Mouse (Mus musculus) erythroblast, embryonic 14.5 days (primary cell): ENCODE results near the gene Wnt10b. TPM values are rescaled to one million over a fixed set of nuclear protein-coding genes. Genes with fewer than 3 reads are reported as not detected.

ENCODE experiments used
- H3K27me3 ChIP-seq: 2 replicates; pipeline ENCODE4 v1.6.1; 2012; ENCODE audit warnings: inconsistent platforms; ENCODE audit not compliant: control insufficient read depth
- H3K36me3 ChIP-seq: 2 replicates; pipeline ENCODE4 v1.6.1; 2012; ENCODE audit warnings: mild to moderate bottlenecking, inconsistent platforms; ENCODE audit not compliant: control insufficient read depth
- H3K4me1 ChIP-seq: 2 replicates; pipeline ENCODE4 v1.6.1; 2012; ENCODE audit warnings: inconsistent platforms; ENCODE audit not compliant: control insufficient read depth
- H3K4me3 ChIP-seq: replicated peaks from 2 replicates; pipeline ENCODE3; 2012; ENCODE audit warnings: moderate library complexity, mild to moderate bottlenecking, inconsistent platforms
- H3K9me3 ChIP-seq: 2 replicates; pipeline ENCODE4 v1.6.1; 2012; ENCODE audit warnings: low read length, inconsistent platforms, mixed read lengths; ENCODE audit not compliant: control insufficient read depth
- GATA1 ChIP-seq: IDR thresholded peaks from 2 replicates; pipeline ENCODE4 v1.6.1; 2012; ENCODE audit warnings: low read length, inconsistent platforms, mixed read lengths
- TAL1 ChIP-seq: IDR thresholded peaks from 3 replicates; pipeline ENCODE4 v1.6.1; 2012; ENCODE audit warnings: low read length, inconsistent platforms, mixed read lengths
- polyA plus RNA-seq: library from polyadenylated mRNA; stranded (reverse); fragments of >175 nt; gene quantifications from 2 replicates; pipeline ENCODE4 v1.2.3, GENCODE M21; 2012

Gene Wnt10b
- polyA plus RNA-seq, 1 experiment: not detected

DNA sequence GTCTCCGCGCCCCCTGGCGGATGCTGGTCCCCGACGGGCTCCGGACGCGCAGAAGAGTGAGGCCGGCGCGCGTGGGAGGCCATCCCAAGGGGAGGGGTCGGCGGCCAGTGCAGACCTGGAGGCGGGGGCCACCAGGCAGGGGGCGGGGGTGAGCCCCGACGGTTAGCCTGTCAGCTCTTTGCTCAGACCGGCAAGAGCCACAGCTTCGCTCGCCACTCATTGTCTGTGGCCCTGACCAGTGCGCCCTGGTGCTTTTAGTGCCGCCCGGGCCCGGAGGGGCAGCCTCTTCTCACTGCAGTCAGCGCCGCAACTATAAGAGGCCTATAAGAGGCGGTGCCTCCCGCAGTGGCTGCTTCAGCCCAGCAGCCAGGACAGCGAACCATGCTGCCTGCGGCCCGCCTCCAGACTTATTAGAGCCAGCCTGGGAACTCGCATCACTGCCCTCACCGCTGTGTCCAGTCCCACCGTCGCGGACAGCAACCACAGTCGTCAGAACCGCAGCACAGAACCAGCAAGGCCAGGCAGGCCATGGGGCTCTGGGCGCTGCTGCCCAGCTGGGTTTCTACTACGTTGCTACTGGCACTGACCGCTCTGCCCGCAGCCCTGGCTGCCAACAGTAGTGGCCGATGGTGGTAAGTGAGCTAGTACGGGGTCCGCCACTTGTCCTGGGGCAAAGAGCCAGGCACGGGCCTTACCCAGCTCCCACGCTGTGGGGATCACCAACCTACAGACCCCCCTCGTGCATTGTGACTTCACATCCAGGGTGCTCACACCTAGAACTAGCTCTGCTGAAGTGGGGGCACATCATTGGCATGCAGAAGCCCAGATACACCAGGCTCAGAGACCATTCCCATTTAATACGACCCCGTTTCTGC is 11.9 kb upstream of the Wnt10b start, which contains the start of gene Wnt1:
Gene Wnt1, plus strand, starts transcription at position 197 of the 875 bp plus-strand sequence.
- Histone ChIP-seq H3K36me3 (no peaks in the 10 kb centered on the region), H3K9me3 (peaks cover 20% of the 10 kb centered on the region; the same call in 1 of the 2 replicates), H3K27me3 (peaks cover 88% of the 10 kb centered on the region), H3K4me3 (no peak within 1 kb of the TSS), H3K4me1 (peaks cover 3% of the 10 kb centered on the region; the same call in 1 of the 2 replicates)
- TF ChIP-seq TAL1 (no peak), GATA1 (no peak)

DNA sequence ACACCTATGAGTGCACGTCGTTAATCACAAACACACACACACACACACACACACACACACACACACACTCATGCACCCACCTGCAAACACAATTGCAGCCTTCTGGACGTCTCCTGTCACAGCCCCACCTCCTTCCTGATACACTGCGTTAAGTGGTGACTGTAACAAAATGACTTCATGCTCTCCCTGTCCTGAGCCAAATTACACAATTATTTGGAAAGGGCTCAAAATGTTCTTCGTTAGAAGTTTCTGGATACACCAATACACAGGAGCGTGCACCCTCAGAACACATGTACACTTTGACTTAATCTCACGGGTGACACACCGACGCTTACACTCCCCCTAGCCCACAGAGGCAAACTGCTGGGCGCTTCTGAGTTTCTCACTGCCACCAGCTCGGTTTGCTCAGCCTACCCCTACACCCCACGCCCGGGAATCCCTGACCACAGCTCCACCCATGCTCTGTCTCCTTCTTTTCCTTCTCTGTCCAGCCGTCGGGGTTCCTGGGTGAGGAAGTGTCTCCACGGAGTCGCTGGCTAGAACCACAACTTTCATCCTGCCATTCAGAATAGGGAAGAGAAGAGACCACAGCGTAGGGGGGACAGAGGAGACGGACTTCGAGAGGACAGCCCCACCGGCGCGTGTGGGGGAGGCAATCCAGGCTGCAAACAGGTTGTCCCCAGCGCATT is 11.2 kb upstream of the Wnt10b start:
- H3K4me3 ChIP-seq: no peak overlapping the region
- peaks cover 20% of the 10 kb centered on the region; the same call in 1 of the 2 replicates for H3K9me3 ChIP-seq
- TF ChIP-seq TAL1 (no peak), GATA1 (no peak)
- H3K27me3 ChIP-seq: peaks cover 83% of the 10 kb centered on the region
- H3K4me1 ChIP-seq: peaks cover 3% of the 10 kb centered on the region; the same call in 1 of the 2 replicates
- no peaks in the 10 kb centered on the region for H3K36me3 ChIP-seq

DNA sequence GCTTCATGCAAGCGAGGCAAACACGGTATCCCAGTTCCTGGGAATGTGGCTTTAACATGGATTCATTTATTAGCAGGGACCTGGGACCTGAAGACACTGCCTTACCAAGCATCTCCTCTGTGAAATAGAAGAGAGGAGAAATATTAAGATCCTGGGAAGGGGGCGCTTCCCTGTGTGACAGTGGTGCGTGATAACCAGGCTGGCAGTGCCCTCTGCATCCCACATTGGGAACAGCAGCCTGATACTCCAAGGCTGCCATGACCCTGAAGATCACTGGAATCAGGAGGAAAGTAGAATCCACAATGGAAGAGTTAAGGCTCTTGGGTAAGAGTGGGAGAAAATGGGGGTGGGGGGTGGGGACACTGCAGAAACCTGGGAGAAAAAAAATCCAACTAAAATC is 10.0 kb upstream of the Wnt10b start:
- peaks cover 75% of the 10 kb centered on the region for H3K27me3 ChIP-seq
- H3K36me3 ChIP-seq: no peaks in the 10 kb centered on the region
- H3K4me1 ChIP-seq: peaks cover 3% of the 10 kb centered on the region; the same call in 1 of the 2 replicates
- no peak for TF ChIP-seq GATA1
- no peak for TF ChIP-seq TAL1
- H3K9me3 ChIP-seq: peaks cover 20% of the 10 kb centered on the region; the same call in 1 of the 2 replicates
- no peak overlapping the region for H3K4me3 ChIP-seq

DNA sequence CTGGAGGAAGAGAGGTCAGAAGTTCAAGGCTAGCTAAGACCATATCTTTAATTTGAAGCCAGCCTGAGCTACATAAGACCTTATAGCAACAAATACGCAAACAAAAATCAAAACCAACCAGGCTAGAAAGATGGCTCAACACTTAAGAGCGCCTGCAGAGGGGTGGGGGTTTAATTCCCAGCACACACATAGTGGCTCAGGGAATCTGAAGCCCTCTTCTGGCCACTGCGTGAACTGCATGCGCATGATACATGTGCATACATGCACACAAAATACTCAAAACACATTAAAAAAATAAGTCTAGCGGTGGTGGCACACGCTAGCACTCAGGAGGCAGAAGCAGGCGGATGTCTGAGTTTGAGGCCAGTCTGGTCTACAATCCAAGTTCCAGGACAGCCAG is 7.8 kb upstream of the Wnt10b start:
- H3K36me3 ChIP-seq: no peaks in the 10 kb centered on the region
- H3K4me1 ChIP-seq: no peaks in the 10 kb centered on the region
- H3K27me3 ChIP-seq: peaks cover 72% of the 10 kb centered on the region
- no peak for TF ChIP-seq GATA1
- peaks cover 8% of the 10 kb centered on the region; the same call in 1 of the 2 replicates for H3K9me3 ChIP-seq
- no peak overlapping the region for H3K4me3 ChIP-seq

DNA sequence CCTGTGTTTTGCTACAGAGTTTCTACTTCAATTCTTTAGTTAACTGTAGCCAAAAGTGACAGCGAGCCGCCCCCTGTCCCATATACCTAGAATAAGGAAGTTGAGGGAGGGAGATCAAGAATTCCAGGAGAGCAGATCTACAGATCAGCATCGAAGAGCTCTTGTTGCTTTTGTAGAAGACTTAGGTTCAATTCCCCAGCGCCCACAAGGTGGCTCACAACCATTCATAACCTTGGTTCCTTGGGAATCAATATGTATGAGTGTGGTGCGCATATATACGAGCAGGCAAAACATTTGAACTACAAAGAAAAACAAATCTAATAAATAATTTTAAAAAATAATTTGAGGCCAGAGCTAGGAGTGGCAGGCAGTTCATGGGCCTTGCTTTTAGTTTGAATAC is 3.2 kb upstream of the Wnt10b start:
- TF ChIP-seq TAL1 (no peak), GATA1 (no peak)
- Histone ChIP-seq H3K36me3 (no peaks in the 10 kb centered on the region), H3K9me3 (peaks cover 14% of the 10 kb centered on the region; the same call in 1 of the 2 replicates), H3K4me1 (peaks cover 4% of the 10 kb centered on the region), H3K4me3 (no peak overlapping the region), H3K27me3 (peaks cover 79% of the 10 kb centered on the region)

DNA sequence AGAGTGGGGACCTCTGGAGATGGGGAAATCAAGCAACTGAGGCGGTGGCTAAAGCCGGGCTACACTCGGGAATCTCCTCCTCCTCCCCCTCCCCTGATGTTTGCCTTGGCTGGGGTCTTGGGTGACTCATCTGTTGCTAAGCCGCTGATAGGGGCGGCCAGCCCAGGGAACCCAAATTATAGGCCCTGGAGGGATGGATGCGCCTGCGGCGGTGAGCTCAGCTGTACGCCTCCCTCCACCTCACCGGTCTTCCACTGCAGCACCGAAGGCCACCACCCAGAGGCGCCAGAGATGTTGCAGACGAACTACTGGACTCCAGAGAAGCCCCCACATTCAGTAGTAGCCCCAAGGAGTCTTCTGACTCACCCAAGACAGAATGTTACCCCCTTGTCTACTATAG is 2.6 kb upstream of the Wnt10b start:
- Histone ChIP-seq H3K4me1 (peaks cover 5% of the 10 kb centered on the region), H3K27me3 (peaks cover 80% of the 10 kb centered on the region)
- no peak for TF ChIP-seq GATA1
- TF ChIP-seq TAL1: no peak

GRCm38 (mm10) chr15:98780075-98780474 is 2.1 kb upstream of the Wnt10b start:
- H3K4me3 ChIP-seq: no peak overlapping the region
- no peak for TF ChIP-seq GATA1
- TF ChIP-seq TAL1: no peak
- H3K9me3 ChIP-seq: peaks cover 9% of the 10 kb centered on the region; the same call in 1 of the 2 replicates
- peaks cover 5% of the 10 kb centered on the region for H3K4me1 ChIP-seq
- no peaks in the 10 kb centered on the region for H3K36me3 ChIP-seq
- peaks cover 82% of the 10 kb centered on the region for H3K27me3 ChIP-seq

More for the DNA sequence above, 2.6 kb upstream of the Wnt10b start:
- no peak overlapping the region for H3K4me3 ChIP-seq
- H3K36me3 ChIP-seq: no peaks in the 10 kb centered on the region
- H3K9me3 ChIP-seq: peaks cover 11% of the 10 kb centered on the region; the same call in 1 of the 2 replicates

DNA sequence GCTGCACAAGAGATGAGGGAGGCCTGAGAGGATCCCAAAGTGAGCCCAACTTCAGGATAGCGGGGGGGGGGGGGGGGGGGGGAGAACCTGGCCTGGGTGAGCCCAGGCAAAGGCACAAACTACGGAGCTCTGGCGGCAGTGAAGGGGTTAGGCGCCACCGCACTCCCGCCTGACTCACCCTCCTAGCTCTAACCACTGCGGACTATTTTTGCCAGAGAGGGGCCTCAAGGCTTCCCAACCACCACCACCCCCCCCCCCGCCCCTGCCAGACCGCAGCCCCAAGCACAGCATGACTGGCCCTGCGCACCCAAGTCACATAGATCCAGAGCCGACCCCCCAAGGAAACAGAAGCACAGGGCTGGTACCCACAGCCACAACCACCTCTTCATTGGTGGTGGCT is 856 bp upstream of the Wnt10b start:
- no peaks in the 10 kb centered on the region for H3K36me3 ChIP-seq
- TF ChIP-seq GATA1: no peak
- no peak for TF ChIP-seq TAL1
- H3K4me3 ChIP-seq: no peak overlapping the region
- peaks cover 6% of the 10 kb centered on the region for H3K4me1 ChIP-seq
- H3K9me3 ChIP-seq: peaks cover 9% of the 10 kb centered on the region; the same call in 1 of the 2 replicates
- H3K27me3 ChIP-seq: peaks cover 90% of the 10 kb centered on the region

DNA sequence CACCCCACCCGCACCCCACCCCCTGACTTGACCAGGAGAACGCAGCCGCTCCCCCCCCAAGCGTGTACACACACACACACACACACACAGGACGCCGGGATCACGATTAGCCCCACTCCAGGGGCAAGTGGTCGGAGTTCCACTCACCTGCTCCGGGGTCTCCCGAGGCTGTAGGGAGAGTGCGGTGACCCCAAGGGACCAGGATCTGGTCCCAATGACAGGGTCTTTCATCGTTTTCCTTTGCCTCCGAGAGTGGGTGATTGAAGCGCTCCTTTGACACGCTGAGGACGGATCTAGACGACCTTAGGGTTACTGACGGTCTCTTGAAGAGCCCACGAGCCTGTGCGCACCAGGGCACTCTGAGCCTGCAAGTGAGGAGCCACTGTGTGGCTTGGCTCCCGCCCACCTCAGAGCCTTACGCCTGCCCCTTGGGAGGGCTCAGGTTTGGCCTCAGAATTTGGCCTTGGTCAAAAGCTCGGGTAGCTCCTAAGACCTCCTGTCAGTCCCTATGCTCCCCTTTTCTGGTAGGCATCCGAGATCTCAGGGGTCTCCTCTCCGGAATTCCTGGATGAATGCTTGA is 331 bp upstream of the Wnt10b start:
- H3K9me3 ChIP-seq: peaks cover 9% of the 10 kb centered on the region; the same call in 1 of the 2 replicates
- H3K4me3 ChIP-seq: no peak overlapping the region
- TF ChIP-seq GATA1 (no peak), TAL1 (no peak)
- H3K27me3 ChIP-seq: peaks cover 96% of the 10 kb centered on the region
- peaks cover 7% of the 10 kb centered on the region for H3K4me1 ChIP-seq
- H3K36me3 ChIP-seq: no peaks in the 10 kb centered on the region
